ENCODE assay signal across 7 mouse cellular contexts in the genomic region with DNA sequence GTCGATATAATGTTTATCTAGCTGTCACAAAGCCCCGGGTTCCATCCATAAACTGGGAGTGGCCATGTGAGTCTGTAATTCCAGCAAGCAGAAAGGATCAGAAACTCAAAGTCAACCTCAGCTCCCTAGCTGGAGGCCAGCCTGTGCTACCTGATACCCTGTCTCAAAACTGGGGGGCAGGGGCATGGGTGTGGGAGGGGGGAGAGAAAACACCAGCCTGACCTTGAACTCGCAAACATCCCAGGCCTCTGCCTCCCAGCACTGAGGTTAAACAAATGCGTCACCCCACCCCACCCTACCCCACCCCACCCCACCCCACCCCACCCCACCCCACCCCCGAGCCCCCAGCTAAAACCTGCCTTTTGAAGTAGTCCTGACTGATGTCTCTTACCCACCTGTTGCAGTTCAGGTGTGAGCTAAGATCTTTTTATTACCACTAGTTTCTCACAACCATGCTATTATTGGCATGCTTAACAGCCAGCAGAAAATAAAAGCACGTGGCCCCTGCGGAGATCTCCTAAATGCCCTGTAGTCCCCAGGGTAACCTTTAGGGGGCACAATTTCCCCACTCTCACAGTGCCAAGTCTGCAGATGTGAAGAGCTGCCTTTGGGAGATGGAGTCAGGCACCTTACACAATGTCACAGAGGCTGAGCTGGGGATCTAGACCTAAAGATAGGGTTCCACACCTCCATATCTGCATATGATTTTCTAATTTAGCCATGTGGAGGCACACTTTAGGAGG. TPM values are rescaled to one million over a fixed set of nuclear protein-coding genes. Genes with fewer than 3 reads are reported as not detected.
DNase-seq lines count a peak whose midpoint lies in the region; ATAC-seq and TF ChIP-seq lines count a peak whose summit lies in the region.

No protein-coding gene starts in this region.

- peak; percentile 52 for ATAC-seq in activated CD4-positive, CD25-positive, alpha-beta regulatory T cell, adult 4 months
- 0 out of 2 replicates have a peak, but pooled peaks have one; percentile 9 for ATAC-seq in intestine, embryonic 14.5 days (replicated peaks; ENCODE audit: low FRiP score, low TSS enrichment, low read depth)
- 0 out of 2 replicates have a peak, but pooled peaks have one; percentile 32 for ATAC-seq in liver, embryonic 16.5 days (ENCODE audit: low read depth)

- no peak overlapping the region for H3K27ac ChIP-seq in cortical plate, adult 2 months (ENCODE audit: insufficient read depth, low read length)
- no peak overlapping the region for H3K27ac ChIP-seq in intestine, embryonic 14.5 days (ENCODE audit: low read depth)
- no peak overlapping the region for H3K27ac ChIP-seq in liver, embryonic 16.5 days (ENCODE audit: low read length)

- H3K4me1 ChIP-seq in cortical plate, adult 2 months (ENCODE audit: control insufficient read depth, insufficient read depth, low read length), result no peaks in the 10 kb centered on the region
- H3K4me1 ChIP-seq in intestine, embryonic 14.5 days (replicated peaks; ENCODE audit: control insufficient read depth, insufficient read depth, low read length), result peaks cover 11% of the 10 kb centered on the region; the same call in 1 of the 2 replicates
- H3K4me1 ChIP-seq in liver, embryonic 16.5 days (ENCODE audit: control insufficient read depth, low read depth, low read length), result peaks cover 14% of the 10 kb centered on the region

- TF ChIP-seq CTCF in cortical plate, adult 2 months (IDR thresholded peaks at IDR 0.05; ENCODE audit: extremely low read depth, insufficient read depth, low read length), result peak; percentile 58

- no peak overlapping the region for H3K4me3 ChIP-seq in cortical plate, adult 2 months (ENCODE audit: insufficient read depth, low read length)
- no peak overlapping the region for H3K4me3 ChIP-seq in intestine, embryonic 14.5 days (ENCODE audit: low read depth, low read length)
- no peak overlapping the region for H3K4me3 ChIP-seq in liver, embryonic 16.5 days (ENCODE audit: low read depth, low read length)

- no peaks in the 10 kb centered on the region for H3K9me3 ChIP-seq in intestine, embryonic 14.5 days (ENCODE audit: control insufficient read depth, low read length)
- no peaks in the 10 kb centered on the region for H3K9me3 ChIP-seq in liver, embryonic 16.5 days (replicated peaks; ENCODE audit: control insufficient read depth, low read length)

- TF ChIP-seq POLR2A in cortical plate, adult 2 months (IDR thresholded peaks at IDR 0.05; ENCODE audit: extremely low read depth, insufficient read depth, low read length), result no peak

- DNase-seq in right cerebral cortex, adult 2 months (ENCODE audit: low spot score in 2 of 2), result peak; percentile 31 to 49
- no peak for DNase-seq in right cerebral cortex, postnatal 36 days (ENCODE audit: low spot score in 2 of 2)
- peak; percentile 77 for DNase-seq in intestine, embryonic 14.5 days (ENCODE audit: low spot score)
- DNase-seq in retina, postnatal 7 days (ENCODE audit: low read depth, low spot score), result peak; percentile 43

- H3K4me2 ChIP-seq in intestine, embryonic 14.5 days (ENCODE audit: low read length), result no peak overlapping the region
- no peak overlapping the region for H3K4me2 ChIP-seq in liver, embryonic 16.5 days (ENCODE audit: low read depth, low read length)

- H3K27me3 ChIP-seq in intestine, embryonic 14.5 days (replicated peaks; ENCODE audit: control insufficient read depth, insufficient read depth, low read length), result no peaks in the 10 kb centered on the region
- 0 out of 2 replicates have a peak, but pooled peaks cover 3% of the 10 kb centered on the region for H3K27me3 ChIP-seq in liver, embryonic 16.5 days (ENCODE audit: control insufficient read depth, insufficient read depth, low read depth, low read length)

- no peak overlapping the region for H3K9ac ChIP-seq in intestine, embryonic 14.5 days (ENCODE audit: low read length)
- H3K9ac ChIP-seq in liver, embryonic 16.5 days (ENCODE audit: low read depth, low read length), result no peak overlapping the region

- no peaks in the 10 kb centered on the region for H3K36me3 ChIP-seq in intestine, embryonic 14.5 days (ENCODE audit: control insufficient read depth, insufficient read depth, low read length)
- no peaks in the 10 kb centered on the region for H3K36me3 ChIP-seq in liver, embryonic 16.5 days (ENCODE audit: control insufficient read depth, insufficient read depth)

- 15% methylated on average over 7 of the region's 7 CpGs for WGBS in intestine, embryonic 14.5 days
- WGBS in liver, embryonic 16.5 days (ENCODE audit: insufficient replicate concordance), result 9% methylated on average over 7 of the region's 7 CpGs

RNA-seq across cellular contexts. Expression of gene Ryr1, which starts 1.4 kb away (rescaled TPM):
- polyA plus RNA-seq in activated CD4-positive, CD25-positive, alpha-beta regulatory T cell, adult 4 months (2017; shearing (Covaris generic)), result under 1 TPM; 0.03 to 0.05 TPM
- polyA plus RNA-seq in cortical plate, adult 2 months (2012; rRNA removed), result 7.2 and 7.7 TPM in 2 replicates
- polyA plus RNA-seq in intestine, embryonic 14.5 days (2014; fragmentation: Nextera tagmentation; extraction: Ambion mirVana), result 0.70 and 0.80 TPM in 2 replicates
- polyA plus RNA-seq in liver, embryonic 16.5 days (2015; fragmentation: Nextera tagmentation; extraction: Ambion mirVana), result 0.22 and 0.58 TPM in 2 replicates

RNA-seq across cellular contexts. Expression of gene Rasgrp4, which starts 8.3 kb away (rescaled TPM):
- 1 to 10 TPM in 1 of 2 experiments, under 1 TPM in 1; 0.95 to 1.1 TPM for polyA plus RNA-seq in activated CD4-positive, CD25-positive, alpha-beta regulatory T cell, adult 4 months (2017; shearing (Covaris generic))
- 1.5 and 1.6 TPM in 2 replicates for polyA plus RNA-seq in cortical plate, adult 2 months (2012; rRNA removed)
- polyA plus RNA-seq in intestine, embryonic 14.5 days (2014; fragmentation: Nextera tagmentation; extraction: Ambion mirVana), result 0.54 and 0.96 TPM in 2 replicates
- 1.2 and 1.4 TPM in 2 replicates for polyA plus RNA-seq in liver, embryonic 16.5 days (2015; fragmentation: Nextera tagmentation; extraction: Ambion mirVana)

RNA-seq across cellular contexts. Expression of gene Fam98c, which starts 29.7 kb away (rescaled TPM):
- polyA plus RNA-seq in activated CD4-positive, CD25-positive, alpha-beta regulatory T cell, adult 4 months (2017; shearing (Covaris generic)), result 10 to 100 TPM; 11.4 to 16.3 TPM
- polyA plus RNA-seq in cortical plate, adult 2 months (2012; rRNA removed), result 62.3 and 66.1 TPM in 2 replicates
- 25.9 and 26.1 TPM in 2 replicates for polyA plus RNA-seq in intestine, embryonic 14.5 days (2014; fragmentation: Nextera tagmentation; extraction: Ambion mirVana)
- polyA plus RNA-seq in liver, embryonic 16.5 days (2015; fragmentation: Nextera tagmentation; extraction: Ambion mirVana), result 3.8 and 4.9 TPM in 2 replicates

RNA-seq across cellular contexts. Expression of gene Ggn, which starts 43.7 kb away (rescaled TPM):
- polyA plus RNA-seq in activated CD4-positive, CD25-positive, alpha-beta regulatory T cell, adult 4 months (2017; shearing (Covaris generic)), result not detected
- 0.52 and 0.72 TPM in 2 replicates for polyA plus RNA-seq in cortical plate, adult 2 months (2012; rRNA removed)
- 0.58 and 1.0 TPM in 2 replicates for polyA plus RNA-seq in intestine, embryonic 14.5 days (2014; fragmentation: Nextera tagmentation; extraction: Ambion mirVana)
- 0.09 TPM in 1 of 2 replicates, not detected in the other for polyA plus RNA-seq in liver, embryonic 16.5 days (2015; fragmentation: Nextera tagmentation; extraction: Ambion mirVana)

RNA-seq across cellular contexts. Expression of gene Spred3, which starts 43.9 kb away (rescaled TPM):
- under 1 TPM in 1 of 2 experiments, not detected in 1; 0.78 TPM for polyA plus RNA-seq in activated CD4-positive, CD25-positive, alpha-beta regulatory T cell, adult 4 months (2017; shearing (Covaris generic))
- polyA plus RNA-seq in cortical plate, adult 2 months (2012; rRNA removed), result 39.6 and 40.7 TPM in 2 replicates
- 3.8 and 4.7 TPM in 2 replicates for polyA plus RNA-seq in intestine, embryonic 14.5 days (2014; fragmentation: Nextera tagmentation; extraction: Ambion mirVana)
- 0.19 and 0.25 TPM in 2 replicates for polyA plus RNA-seq in liver, embryonic 16.5 days (2015; fragmentation: Nextera tagmentation; extraction: Ambion mirVana)

Comparison
In these comparisons a context has a peak if more than half of its experiments do, and no peak if none do; other contexts are left out.
1. DNase-seq: peak in right cerebral cortex, adult 2 months (2 of 2), intestine, embryonic 14.5 days (single experiment) and retina, postnatal 7 days (single experiment); none in right cerebral cortex, postnatal 36 days (0 of 2).
2. Peak in every context shown above with its lines, with median percentiles within 50 percentile points of each other: ATAC-seq.